Mouse (Mus musculus) embryonic facial prominence, embryonic 13.5 days (tissue): ENCODE results near the gene Kank4. TPM values are rescaled to one million over a fixed set of nuclear protein-coding genes. Genes with fewer than 3 reads are reported as not detected.
A peak's percentile ranks its signal among the peaks of the same experiment; 100 is the strongest.
"Not testable (repeated sequence)": the region's sequence is repeated elsewhere in the genome, so short reads cannot be mapped to it uniquely, and the experiment has no call there.

ENCODE experiments used
- ATAC-seq: fragments of 200-750 bp; cut with Nextera tagmentation; 2 replicates; pipeline ENCODE4 v1.8.0; 2017; ENCODE audit warnings: low read depth; ENCODE audit not compliant: insufficient number of reproducible peaks, insufficient read depth, low FRiP score, low TSS enrichment
- H3K27ac ChIP-seq: fragments of 300-500 bp; sonication (generic); 2 replicates; pipeline ENCODE4 v1.5.1; 2015; ENCODE audit warnings: moderate library complexity, mild to moderate bottlenecking, inconsistent platforms
- H3K27me3 ChIP-seq: fragments of 300-500 bp; sonication (generic); 2 replicates; pipeline ENCODE4 v1.6.1; 2015; ENCODE audit warnings: mild to moderate bottlenecking, inconsistent platforms
- H3K36me3 ChIP-seq: fragments of 300-500 bp; sonication (generic); 2 replicates; pipeline ENCODE4 v1.6.1; 2015; ENCODE audit warnings: mild to moderate bottlenecking, inconsistent platforms
- H3K4me1 ChIP-seq: fragments of 300-500 bp; sonication (generic); 2 replicates; pipeline ENCODE4 v1.6.1; 2015; ENCODE audit warnings: inconsistent platforms
- H3K4me2 ChIP-seq: fragments of 300-500 bp; sonication (generic); 2 replicates; pipeline ENCODE4 v1.6.1; 2015; ENCODE audit warnings: moderate library complexity, mild to moderate bottlenecking, inconsistent platforms
- H3K4me3 ChIP-seq: fragments of 300-500 bp; sonication (generic); 2 replicates; pipeline ENCODE4 v1.5.1; 2015; ENCODE audit warnings: mild to moderate bottlenecking, inconsistent platforms
- H3K9ac ChIP-seq: fragments of 300-500 bp; sonication (generic); 2 replicates; pipeline ENCODE4 v1.6.1; 2015; ENCODE audit warnings: mild to moderate bottlenecking, inconsistent platforms
- H3K9me3 ChIP-seq: fragments of 300-500 bp; sonication (generic); 2 replicates; pipeline ENCODE4 v1.6.1; 2016; ENCODE audit warnings: inconsistent platforms
- WGBS: fragments of 180-500 bp; shearing (Covaris S2); methylation state at CpG from one replicate; pipeline ENCODE4 v1.1.7; 2015; ENCODE audit warnings: mixed read lengths; 5-methylcytosine and 5-hydroxymethylcytosine counted together
- polyA plus RNA-seq: library from polyadenylated mRNA; unstranded; fragments of >200 nt; fragmentation: Nextera tagmentation; extraction: Ambion mirVana; gene quantifications from 2 replicates; pipeline ENCODE4 v1.2.1, GENCODE M21; 2015

Gene Kank4
- polyA plus RNA-seq, 1 experiment from 2014 or later = 3.2 TPM

GRCm38 (mm10) chr4:98846396-98846795 is 29.1 kb upstream of the Kank4 start:
- H3K27ac ChIP-seq = no peak overlapping the region
- no peaks in the 10 kb centered on the region for H3K9me3 ChIP-seq
- no peaks in the 10 kb centered on the region for H3K36me3 ChIP-seq
- no peak overlapping the region for H3K9ac ChIP-seq
- H3K4me2 ChIP-seq = no peak overlapping the region
- H3K27me3 ChIP-seq = no peaks in the 10 kb centered on the region
- ATAC-seq = no peak
- H3K4me1 ChIP-seq = peaks cover 17% of the 10 kb centered on the region
- 31% methylated on average over 3 of the region's 3 CpGs for WGBS
- no peak overlapping the region for H3K4me3 ChIP-seq

GRCm38 (mm10) chr4:98845687-98846125 is 28.4 kb upstream of the Kank4 start:
- no peaks in the 10 kb centered on the region for H3K27me3 ChIP-seq
- WGBS = 62% methylated on average over 8 of the region's 8 CpGs
- H3K4me3 ChIP-seq = no peak overlapping the region
- no peak overlapping the region for H3K4me2 ChIP-seq
- H3K4me1 ChIP-seq = peaks cover 17% of the 10 kb centered on the region
- no peak for ATAC-seq
- H3K36me3 ChIP-seq = no peaks in the 10 kb centered on the region
- no peak overlapping the region for H3K9ac ChIP-seq
- no peak overlapping the region for H3K27ac ChIP-seq
- no peaks in the 10 kb centered on the region for H3K9me3 ChIP-seq

- no peak for ATAC-seq
- Histone ChIP-seq H3K4me1 (peaks cover 17% of the 10 kb centered on the region), H3K9ac (no peak overlapping the region), H3K27me3 (no peaks in the 10 kb centered on the region), H3K9me3 (no peaks in the 10 kb centered on the region), H3K36me3 (no peaks in the 10 kb centered on the region), H3K4me3 (no peak overlapping the region), H3K27ac (no peak overlapping the region), H3K4me2 (no peak overlapping the region)
- WGBS = 92% methylated on average over 4 of the region's 4 CpGs
Observed at GRCm38 (mm10) chr4:98845201-98845600, 27.9 kb upstream of the Kank4 start.

GRCm38 (mm10) chr4:98843906-98844597 is 26.7 kb upstream of the Kank4 start:
- ATAC-seq = no peak

GRCm38 (mm10) chr4:98841251-98841650 is 23.9 kb upstream of the Kank4 start:
- ATAC-seq, H3K9ac ChIP-seq, H3K4me3 ChIP-seq, H3K27ac ChIP-seq, H3K27me3 ChIP-seq, H3K36me3 ChIP-seq, H3K4me2 ChIP-seq, H3K9me3 ChIP-seq: not testable (repeated sequence)
- peaks cover 17% of the 10 kb centered on the region for H3K4me1 ChIP-seq
- 94% methylated on average over 6 of the region's 6 CpGs for WGBS

More at GRCm38 (mm10) chr4:98843906-98844597, 26.7 kb upstream of the Kank4 start:
- H3K9ac ChIP-seq = no peak overlapping the region
- no peaks in the 10 kb centered on the region for H3K36me3 ChIP-seq
- no peak overlapping the region for H3K27ac ChIP-seq
- peaks cover 17% of the 10 kb centered on the region for H3K4me1 ChIP-seq
- no peaks in the 10 kb centered on the region for H3K27me3 ChIP-seq
- H3K4me3 ChIP-seq = no peak overlapping the region
- no peak overlapping the region for H3K4me2 ChIP-seq
- 69% methylated on average over 7 of the region's 7 CpGs for whole genome bisulfite sequencing
- H3K9me3 ChIP-seq = no peaks in the 10 kb centered on the region

- no peak for ATAC-seq
- H3K9me3 ChIP-seq = no peaks in the 10 kb centered on the region
Observed at GRCm38 (mm10) chr4:98840526-98840925, 23.2 kb upstream of the Kank4 start.

GRCm38 (mm10) chr4:98838913-98839312 is 21.6 kb upstream of the Kank4 start:
- Histone ChIP-seq H3K4me2 (no peak overlapping the region), H3K9ac (no peak overlapping the region), H3K27ac (peak overlapping the region; percentile 60), H3K4me1 (peaks cover 18% of the 10 kb centered on the region), H3K36me3 (no peaks in the 10 kb centered on the region), H3K27me3 (no peaks in the 10 kb centered on the region), H3K9me3 (no peaks in the 10 kb centered on the region), H3K4me3 (no peak overlapping the region)
- 29% methylated on average over 4 of the region's 4 CpGs for WGBS
- ATAC-seq = no peak

More at GRCm38 (mm10) chr4:98840526-98840925, 23.2 kb upstream of the Kank4 start:
- Histone ChIP-seq H3K27me3 (no peaks in the 10 kb centered on the region), H3K27ac (no peak overlapping the region), H3K9ac (no peak overlapping the region), H3K4me2 (no peak overlapping the region), H3K36me3 (no peaks in the 10 kb centered on the region), H3K4me3 (no peak overlapping the region), H3K4me1 (peaks cover 13% of the 10 kb centered on the region)
- 70% methylated on average over 6 of the region's 6 CpGs for WGBS

- Histone ChIP-seq H3K36me3 (no peaks in the 10 kb centered on the region), H3K4me1 (peaks cover 18% of the 10 kb centered on the region), H3K27me3 (no peaks in the 10 kb centered on the region), H3K4me3 (no peak overlapping the region), H3K4me2 (no peak overlapping the region), H3K9ac (no peak overlapping the region), H3K27ac (no peak overlapping the region), H3K9me3 (no peaks in the 10 kb centered on the region)
- no peak for ATAC-seq
- WGBS = 90% methylated on average over 16 of the region's 16 CpGs
Observed at GRCm38 (mm10) chr4:98837715-98838505, 20.6 kb upstream of the Kank4 start.

GRCm38 (mm10) chr4:98836519-98836918 is 19.2 kb upstream of the Kank4 start:
- ATAC-seq = no peak
- Histone ChIP-seq H3K4me1 (peaks cover 18% of the 10 kb centered on the region), H3K36me3 (no peaks in the 10 kb centered on the region), H3K27ac (no peak overlapping the region), H3K27me3 (no peaks in the 10 kb centered on the region), H3K9me3 (no peaks in the 10 kb centered on the region), H3K9ac (no peak overlapping the region), H3K4me3 (no peak overlapping the region), H3K4me2 (no peak overlapping the region)
- WGBS = 43% methylated on average over 5 of the region's 5 CpGs

GRCm38 (mm10) chr4:98834782-98835181 is 17.4 kb upstream of the Kank4 start:
- Histone ChIP-seq H3K4me3 (no peak overlapping the region), H3K4me1 (peaks cover 18% of the 10 kb centered on the region), H3K36me3 (no peaks in the 10 kb centered on the region), H3K27ac (no peak overlapping the region), H3K9ac (no peak overlapping the region), H3K4me2 (no peak overlapping the region), H3K9me3 (no peaks in the 10 kb centered on the region), H3K27me3 (no peaks in the 10 kb centered on the region)
- no peak for ATAC-seq
- WGBS = 46% methylated on average over 4 of the region's 4 CpGs

- no peak for ATAC-seq
- no peaks in the 10 kb centered on the region for H3K27me3 ChIP-seq
- H3K4me3 ChIP-seq = no peak overlapping the region
- no peak overlapping the region for H3K4me2 ChIP-seq
- WGBS = 59% methylated on average over 1 of the region's 1 CpGs
- H3K27ac ChIP-seq = no peak overlapping the region
- no peaks in the 10 kb centered on the region for H3K9me3 ChIP-seq
- H3K4me1 ChIP-seq = peaks cover 12% of the 10 kb centered on the region
- no peak overlapping the region for H3K9ac ChIP-seq
- no peaks in the 10 kb centered on the region for H3K36me3 ChIP-seq
Observed at GRCm38 (mm10) chr4:98831726-98832125, 14.4 kb upstream of the Kank4 start.

- no peak for ATAC-seq
- no peak overlapping the region for H3K4me3 ChIP-seq
- H3K27ac ChIP-seq = no peak overlapping the region
- H3K9me3 ChIP-seq = no peaks in the 10 kb centered on the region
- WGBS = 9% methylated on average over 3 of the region's 3 CpGs
- H3K4me2 ChIP-seq = no peak overlapping the region
- H3K36me3 ChIP-seq = no peaks in the 10 kb centered on the region
- H3K4me1 ChIP-seq = peaks cover 8% of the 10 kb centered on the region
- no peaks in the 10 kb centered on the region for H3K27me3 ChIP-seq
- no peak overlapping the region for H3K9ac ChIP-seq
Observed at GRCm38 (mm10) chr4:98826701-98827100, 9.4 kb upstream of the Kank4 start.
